Mouse (Mus musculus) cerebellum, adult 8-10 months (tissue): ENCODE data around the gene Gm21541.
"Not testable (repeated sequence)": the region's sequence is repeated elsewhere in the genome, so short reads cannot be mapped to it uniquely, and the experiment has no call there.

Experiments
- DNase-seq: peaks from one replicate; pipeline ENCODE4 v3.0.0; 2022

Gene Gm21541

DNA sequence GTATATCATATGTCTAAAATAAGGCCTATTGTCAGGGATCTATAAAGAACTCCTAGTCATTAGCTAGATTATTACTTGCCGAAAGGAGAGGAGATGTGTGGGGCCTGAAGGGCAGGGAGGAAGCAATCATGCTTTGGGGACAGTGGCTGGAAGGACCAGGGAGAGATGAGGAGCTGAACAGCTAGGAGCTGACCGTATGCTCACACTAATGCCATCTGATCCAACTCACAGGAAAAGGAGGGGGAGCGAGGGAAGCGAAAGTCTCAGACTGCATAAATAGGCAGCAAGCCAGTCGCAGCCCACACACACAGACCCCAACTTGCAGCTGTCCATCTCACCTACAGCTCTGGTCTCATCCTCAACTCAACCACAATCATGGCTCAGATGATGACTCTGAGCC lies at the start of gene Gm21541:
Gene Gm21541, plus strand, starts transcription at position 301 of the 400 bp plus-strand sequence.
- not testable (repeated sequence) for DNase-seq

DNA sequence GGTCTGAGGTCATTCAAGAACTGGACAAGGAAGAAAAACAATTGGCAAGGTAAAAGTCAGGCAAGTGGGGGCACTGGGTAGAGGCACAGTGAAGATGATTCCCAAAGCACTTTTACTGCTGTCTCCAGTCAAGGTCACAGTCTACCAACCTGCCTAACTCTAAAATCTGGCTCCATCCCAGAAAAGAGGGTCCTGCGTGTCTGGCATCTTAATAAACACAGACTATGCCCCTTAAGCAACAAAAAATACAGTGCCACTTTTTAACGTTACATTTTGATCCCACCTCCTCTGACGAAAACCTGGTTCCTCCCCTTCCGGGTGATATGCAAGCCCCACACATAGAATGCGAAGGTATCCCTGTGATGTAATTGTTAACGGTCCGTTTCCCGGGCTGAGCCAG lies 37.9 kb downstream of the Gm21541 start, which contains the start of gene Gm20878:
Gene Gm20878, plus strand, starts transcription at position 301 of the 400 bp plus-strand sequence.
- not testable (repeated sequence) for DNase-seq
